Mouse (Mus musculus) ES-E14 (cell line): ENCODE data around the gene Gm39566.

Experiments
- MAFK ChIP-seq: IDR thresholded peaks from 2 replicates; pipeline ENCODE4 v1.6.1; 2014; ENCODE audit warnings: mild to moderate bottlenecking, low read depth, low read length, inconsistent platforms; ENCODE audit not compliant: insufficient read depth
- ZC3H11A ChIP-seq: IDR thresholded peaks from 2 replicates; pipeline ENCODE4 v1.6.1; 2012; ENCODE audit warnings: low read depth, mild to moderate bottlenecking, inconsistent platforms, low read length, borderline replicate concordance

DNA sequence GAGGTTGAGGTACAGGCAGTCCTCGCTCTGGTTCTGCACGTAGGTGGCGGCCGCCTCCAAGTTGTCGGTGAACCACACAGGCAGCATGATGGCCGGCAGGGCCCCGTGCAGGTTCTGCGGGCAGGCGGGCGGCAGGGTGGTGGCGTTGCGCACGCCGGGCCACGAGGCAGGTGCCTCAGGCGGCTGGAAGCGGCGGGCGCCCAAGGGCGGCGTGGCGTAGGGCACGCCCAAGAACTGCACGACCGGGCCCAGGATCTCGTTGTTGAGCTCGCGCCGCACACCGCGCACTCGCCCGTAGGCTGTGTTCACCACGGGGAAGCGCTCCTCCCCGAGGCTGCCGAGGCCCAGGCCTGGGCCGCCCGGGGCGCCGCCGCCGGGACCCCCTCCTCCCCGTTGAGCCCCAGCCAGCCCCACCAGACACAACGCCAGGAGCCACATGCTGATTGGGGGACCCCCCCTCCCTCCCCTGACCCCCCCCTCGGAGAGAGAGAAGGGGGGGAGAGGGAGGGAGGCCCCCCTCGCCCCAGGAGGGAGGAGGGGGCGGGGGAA lies 19.0 kb upstream of the Gm39566 start:
- no peak for TF ChIP-seq ZC3H11A
- TF ChIP-seq MAFK: no peak
